Mouse (Mus musculus) naive thymus-derived CD4-positive, alpha-beta T cell, adult 2 months (primary cell): ENCODE measurements around the gene Cracr2b.

ENCODE experiments used
- DNase-seq: peaks from one replicate; pipeline ENCODE4 v3.0.0-alpha.2; 2011; ENCODE audit warnings: low read depth

Gene Cracr2b

DNA sequence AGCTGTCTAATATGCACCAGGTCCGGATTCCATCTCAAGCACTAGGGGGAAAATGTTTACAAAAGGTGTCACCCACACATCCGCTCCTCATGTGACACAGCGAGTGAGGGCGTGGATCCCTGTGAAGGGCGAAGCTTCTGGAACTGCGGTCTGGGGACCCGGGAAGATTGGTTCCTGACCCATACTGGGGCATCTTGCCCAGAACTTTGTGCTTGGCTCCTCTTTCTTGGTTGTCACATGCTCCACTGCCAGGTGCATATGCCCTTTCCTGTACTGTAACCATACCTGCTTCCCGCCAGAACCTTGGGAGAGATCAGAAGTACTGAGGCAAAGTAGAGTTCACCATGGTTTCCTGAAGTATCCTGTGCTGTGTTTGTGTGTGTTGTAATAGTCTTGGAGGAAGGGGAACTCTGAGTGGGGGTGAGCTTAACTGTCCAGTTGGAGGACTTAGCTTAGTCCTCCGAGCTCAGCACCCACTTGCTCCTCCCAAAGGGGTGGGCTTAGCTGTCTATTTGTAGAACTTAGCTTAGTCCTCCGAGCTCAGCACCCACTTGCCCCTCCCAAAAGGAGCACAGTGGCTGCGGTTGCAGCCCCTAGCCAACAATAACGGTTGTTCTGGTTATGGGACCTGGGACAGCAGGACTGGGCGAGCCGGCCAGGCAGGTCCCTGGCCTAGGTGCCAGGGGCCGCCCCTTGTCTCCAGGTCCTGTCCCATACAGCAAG is at the start of gene Cracr2b:
Gene Cracr2b, plus strand, starts transcription at position 704 of the 723 bp plus-strand sequence.
- DNase-seq, result no peak

DNA sequence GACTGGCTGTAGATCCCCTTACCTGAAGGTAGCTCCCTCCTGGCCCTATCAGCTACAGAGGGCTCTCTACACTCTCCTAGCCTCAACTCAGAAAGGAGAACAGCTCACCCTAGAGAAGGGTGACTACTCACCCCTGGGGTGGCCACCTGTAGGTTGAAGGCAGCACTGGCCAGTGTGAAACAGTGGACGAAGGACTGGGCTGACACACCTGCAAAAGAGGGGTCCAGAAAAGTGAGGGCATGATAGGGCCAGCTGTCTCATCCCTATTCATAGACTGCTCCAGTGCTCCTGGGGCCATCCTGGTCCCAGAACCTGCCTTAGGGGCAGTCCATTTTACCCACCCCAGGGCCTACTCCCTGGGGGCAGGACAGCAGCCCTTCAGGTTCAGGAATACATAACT is 49.2 kb upstream of the Cracr2b start:
- no peak for DNase-seq

DNA sequence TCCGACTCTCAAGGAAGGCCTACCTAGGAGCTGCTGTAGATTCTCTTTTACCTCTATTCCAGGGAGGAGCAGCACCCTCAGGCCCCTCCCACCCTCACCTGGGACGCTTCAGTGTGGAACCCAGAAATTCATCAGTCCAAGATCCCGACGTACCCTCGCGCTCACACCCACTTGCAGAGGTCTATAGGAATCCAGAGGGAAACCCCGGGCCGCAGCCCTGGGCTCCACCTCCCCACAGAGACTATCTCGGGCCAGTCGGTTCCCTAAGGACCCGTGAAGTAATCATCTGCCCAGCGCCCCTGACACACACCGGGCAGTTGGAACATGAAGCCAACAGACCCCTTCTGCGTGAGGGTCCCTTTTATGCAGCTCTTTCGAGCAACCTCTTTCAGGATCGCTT is 47.6 kb upstream of the Cracr2b start:
- no peak for DNase-seq

DNA sequence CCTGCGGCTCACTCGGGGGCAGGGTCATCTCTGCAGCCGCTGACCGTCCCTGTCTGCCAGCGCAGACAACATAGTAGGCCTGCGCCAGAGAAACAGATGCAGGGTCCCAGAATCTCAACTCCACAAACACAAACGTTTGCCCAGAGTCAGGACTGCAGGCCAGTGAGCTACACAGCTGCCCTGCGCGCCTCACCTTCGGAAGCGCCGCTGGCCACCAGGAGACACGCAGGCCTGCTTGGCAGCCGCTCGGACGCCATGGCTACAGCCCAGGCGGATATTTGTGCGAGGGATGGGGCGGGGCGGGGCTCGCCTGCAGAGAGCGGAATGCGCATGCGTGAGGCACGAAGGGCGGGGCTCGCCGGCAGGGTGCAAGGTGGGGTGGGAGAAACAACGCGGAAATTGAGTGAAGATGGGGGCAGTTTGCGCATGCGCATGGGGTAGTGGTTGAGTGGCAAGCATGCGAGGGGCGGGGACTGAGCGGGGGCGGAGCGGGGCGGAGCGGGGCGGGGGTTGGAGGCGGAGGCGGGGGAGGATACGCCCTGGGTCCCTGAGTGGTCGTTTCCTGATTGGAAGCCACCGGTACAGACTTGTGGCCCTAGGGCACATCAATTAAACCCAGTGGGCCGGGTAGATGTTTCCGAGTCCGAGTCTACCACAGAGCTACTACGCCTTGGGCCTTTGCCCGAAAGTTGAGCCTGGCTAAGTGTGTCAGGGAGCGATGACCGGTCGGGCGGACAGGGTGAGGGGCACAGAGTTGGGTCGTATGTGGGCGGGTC is 46.9 kb upstream of the Cracr2b start, which contains the start of gene Gatd1:
Gene Gatd1, minus strand, starts transcription at position 328 of the 776 bp plus-strand sequence.
- DNase-seq, result peak; percentile 100

DNA sequence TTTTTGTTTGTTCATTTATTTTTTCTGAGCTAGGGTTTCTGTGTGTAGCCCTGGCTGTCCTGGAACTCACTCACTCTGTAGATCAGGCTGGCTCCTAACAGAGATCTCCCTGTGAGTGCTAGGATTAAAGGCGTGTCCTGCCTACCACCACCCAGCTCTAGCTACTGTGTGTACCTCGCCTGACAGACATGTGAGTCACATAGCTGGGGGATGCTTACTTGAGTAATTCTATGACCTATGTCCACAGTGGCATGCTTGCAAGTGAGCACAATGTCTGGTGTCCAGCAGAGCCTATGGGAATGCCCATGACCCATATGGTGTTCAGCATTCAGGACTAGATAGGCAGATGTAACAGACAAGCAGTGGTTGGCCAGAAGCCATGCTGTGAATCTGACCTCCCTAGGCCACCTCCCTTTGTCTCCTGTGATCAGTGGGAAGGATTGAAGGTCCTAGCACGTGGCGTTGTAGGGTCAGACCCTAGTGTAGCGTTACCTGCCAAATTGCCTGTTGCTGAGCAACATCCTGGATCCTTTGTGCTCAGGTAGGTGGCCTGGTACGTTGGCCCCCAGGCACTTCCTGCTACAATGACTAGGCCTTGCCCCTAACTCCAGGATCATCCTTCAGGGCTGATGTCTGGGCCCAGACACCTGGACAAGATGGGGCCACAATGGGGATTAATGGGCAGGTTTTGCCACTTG is 44.6 kb upstream of the Cracr2b start:
- DNase-seq, result no peak

DNA sequence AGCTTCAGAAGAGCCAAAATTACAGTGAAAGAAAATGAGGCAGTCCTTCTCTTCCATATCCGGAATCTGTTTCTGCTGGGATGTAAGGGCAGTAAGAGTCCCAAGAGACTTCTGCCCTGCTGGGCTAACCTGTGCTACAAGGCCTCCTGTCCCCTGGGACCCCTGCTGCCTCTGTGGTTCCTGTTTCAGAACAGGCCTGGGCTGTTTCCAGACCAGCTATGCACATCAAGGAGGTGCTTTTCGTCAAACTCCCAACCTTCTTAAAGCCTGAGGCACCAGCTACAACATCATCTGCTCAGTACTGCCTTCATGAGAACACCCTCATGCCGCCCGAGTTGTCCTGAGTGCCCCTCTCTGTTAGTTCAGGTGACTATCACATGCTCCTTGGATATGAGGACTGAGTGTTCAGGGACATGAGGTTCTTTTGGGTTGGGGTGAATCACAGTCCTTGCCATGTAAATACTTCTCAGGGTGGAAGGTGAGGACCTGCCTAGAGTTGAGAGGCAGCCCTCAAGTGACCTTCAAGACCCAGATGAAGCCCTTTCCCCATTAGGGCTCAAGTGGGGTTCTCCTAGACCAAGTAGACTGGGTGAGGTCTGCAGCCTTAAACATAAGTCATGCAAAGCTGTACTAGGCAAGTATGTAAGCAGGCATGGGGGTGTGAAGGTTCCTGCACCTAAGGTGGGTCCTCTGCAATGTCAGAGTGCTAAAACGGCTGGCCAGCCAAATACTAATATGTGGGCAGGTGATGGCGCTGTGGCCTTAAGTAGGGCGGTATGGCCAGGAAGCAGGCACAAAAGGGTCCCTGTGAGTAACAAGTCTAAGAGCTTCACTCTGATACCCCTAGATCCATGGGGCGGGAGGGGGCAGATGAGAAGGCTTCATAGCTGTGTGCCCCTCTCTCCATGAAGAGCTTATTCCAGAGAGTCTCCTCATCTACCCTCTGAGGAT is 42.9 kb upstream of the Cracr2b start:
- DNase-seq, result no peak

DNA sequence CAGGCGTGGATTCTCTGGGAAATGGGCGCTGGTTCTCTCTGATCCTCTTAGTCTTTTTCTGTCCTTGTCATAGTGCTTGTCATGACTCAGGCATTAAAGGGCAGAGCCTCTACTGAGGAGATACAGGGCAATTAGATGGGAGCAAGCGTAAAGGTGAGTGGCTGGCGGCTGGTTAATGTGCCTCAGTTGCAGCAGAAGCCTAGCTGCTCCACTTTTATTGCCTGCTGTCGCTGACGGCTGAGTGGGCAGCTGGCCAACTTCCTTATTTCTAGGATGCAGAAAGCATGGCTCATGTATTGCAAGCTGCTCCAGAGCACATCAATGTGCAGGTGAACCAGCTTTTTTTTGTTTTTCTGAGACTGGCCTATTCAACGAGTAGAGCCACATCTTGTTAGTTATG is 41.9 kb upstream of the Cracr2b start:
- no peak for DNase-seq

DNA sequence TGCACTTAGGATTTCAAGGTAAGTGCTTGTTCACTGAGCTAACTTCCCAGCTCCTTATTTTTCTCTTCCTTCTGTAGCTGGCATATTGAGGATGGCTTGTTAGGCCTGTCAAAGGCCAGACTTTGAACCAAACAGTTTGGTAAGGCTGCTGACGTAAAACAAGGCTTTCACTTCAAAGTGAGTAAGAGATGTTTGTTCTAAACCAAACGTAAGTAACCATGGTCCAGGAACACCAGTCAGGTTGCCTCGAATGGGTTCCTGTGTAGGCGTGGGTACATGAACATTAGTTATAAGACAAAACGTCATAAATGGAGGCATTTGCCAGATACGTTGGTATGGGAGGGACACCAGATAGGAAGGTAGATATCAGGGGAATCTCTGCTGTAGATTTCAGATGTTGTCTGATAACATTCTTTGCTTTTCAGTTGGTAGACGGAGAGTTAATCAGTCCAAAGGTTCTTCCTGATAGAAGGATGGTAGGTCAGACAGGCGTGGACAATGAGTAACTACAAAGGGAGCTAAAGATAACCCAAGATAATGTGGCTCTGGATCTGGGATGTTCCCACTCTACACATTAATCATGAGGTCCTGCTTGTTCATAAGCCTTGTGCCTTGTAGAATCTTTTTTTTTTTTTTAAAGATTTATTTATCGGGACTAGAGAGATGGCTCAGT is 40.7 kb upstream of the Cracr2b start:
- no peak for DNase-seq

DNA sequence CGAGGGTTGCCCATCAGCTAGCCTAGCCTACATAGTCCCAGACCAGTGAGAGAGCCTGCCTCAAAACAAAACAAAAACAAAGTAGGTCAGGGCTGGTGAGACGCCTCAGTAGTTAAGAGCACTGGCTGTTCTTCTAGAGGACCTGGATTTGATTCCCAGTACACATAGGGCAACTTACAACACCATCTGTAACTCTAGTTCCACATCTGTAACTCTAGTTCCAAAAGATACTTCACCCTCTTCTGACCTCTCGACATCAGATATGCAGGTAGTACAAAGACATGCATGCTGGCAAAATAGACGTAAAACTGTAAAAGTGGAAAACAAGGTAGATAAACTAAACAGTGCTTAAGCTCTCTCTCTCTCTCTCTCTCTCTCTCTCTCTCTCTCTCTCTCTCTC is 37.1 kb upstream of the Cracr2b start:
- DNase-seq, result no peak

DNA sequence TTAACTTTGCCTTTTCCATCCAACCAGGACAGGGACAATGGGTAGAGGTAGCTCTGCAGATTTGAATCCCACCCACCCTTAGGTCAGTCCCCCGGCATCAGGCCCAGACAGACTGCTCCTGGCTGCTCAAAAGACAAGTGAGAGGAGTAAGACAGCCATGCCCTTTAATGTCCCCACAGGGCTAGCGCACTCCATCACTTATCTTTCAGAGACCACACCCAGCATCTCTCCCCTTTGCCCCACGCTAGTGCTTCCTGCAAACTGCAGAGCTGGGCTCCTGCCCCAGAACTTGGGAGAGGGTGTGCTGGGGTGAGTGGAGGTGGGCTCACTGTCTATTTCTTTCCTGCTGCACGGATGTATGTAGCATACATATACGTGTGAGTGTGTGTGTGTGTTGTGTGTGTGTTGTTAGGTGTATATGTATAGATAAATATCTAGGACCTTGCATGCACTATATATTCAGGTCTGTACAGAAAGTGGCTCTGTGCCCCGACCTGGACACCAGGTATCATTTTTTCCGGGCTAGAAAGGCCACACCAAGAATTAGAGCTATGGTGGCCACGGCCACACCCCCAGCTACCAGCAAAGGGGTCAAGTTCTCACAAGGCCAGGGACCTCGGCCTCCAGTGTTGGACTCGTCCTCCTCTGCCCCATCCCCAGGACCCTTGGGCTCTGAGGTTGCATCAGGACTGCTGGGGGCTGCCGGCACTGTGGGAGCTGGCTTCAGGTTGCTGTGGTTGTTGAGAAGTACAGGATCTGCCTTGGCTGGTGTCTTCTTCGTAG is 33.8 kb upstream of the Cracr2b start:
- DNase-seq, result no peak

DNA sequence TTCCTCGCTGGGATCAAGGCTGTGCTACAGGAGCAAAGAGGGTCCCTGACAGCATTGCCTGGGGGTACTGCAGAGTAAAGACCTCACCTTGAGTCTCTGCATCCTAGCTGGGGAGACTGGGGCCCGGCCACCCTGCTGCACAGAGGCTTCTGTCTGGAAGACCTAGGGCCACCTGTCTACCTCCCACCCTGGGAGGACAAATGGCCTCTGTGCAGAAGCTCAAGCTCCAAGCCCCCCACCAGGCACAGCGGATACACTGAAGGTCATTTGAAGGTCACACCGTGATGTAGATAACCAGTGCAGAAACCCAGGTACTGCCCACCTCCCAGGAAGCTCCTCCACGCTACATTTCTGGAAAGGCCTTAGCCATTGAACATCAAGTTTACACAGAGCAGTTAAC is 32.2 kb upstream of the Cracr2b start:
- DNase-seq, result no peak

DNA sequence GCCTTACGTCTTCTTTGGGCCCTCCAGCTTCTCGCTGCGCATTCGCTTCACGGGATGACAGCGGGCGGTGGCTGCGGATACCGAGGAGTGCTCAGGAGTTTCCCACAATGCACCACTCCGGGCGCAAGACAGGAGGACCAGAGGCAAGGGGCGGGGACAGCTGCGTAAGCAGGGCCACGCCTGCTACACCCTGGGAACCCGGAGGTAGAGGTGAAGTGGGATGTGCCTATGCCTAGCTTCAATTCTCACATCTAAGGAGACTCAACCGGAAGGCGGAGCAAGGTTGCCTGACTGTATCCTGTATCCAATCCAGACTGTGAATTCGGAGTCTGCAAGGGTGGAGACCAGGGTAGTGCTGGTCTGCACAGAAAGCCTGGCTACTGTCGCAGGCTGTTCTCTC is 31.6 kb upstream of the Cracr2b start, which contains the start of gene Cend1:
Gene Cend1, minus strand, starts transcription at position 182 of the 400 bp plus-strand sequence.
- DNase-seq, result no peak

DNA sequence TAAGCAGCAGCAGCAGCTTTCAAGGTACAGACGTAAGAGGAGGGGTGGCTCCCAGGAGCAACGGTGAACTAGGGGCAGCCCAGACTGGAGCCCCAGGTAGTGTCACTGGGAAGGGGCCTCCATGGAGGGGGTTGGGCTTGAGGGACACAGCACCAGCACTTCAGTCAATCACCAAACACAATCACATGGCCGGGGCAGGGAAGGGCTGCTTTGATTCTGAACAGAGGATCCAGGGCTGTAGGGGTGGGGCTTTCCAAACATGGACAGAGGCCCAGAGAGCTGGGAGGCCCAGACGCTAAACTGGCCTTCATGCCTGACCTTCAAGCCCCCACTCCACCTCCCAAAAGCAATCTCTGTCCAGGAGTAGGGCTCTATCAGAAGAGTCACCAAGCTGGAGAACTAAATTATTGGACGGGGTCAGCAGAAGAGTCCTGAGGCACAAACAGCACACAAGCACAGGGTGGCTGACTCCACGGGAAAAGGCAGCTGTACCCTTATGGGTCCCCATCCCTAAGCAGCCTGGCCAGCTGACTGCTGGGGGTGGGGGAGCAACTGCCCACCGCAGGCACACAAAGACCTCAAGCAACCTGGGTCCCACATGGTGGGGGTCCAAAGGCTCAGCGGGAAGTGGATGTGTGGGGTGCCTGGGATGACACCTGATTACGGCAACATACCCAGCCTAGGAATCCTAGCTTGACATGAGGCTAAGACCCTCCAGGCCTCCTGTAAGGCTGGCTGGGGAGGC is 30.9 kb upstream of the Cracr2b start:
- no peak for DNase-seq

DNA sequence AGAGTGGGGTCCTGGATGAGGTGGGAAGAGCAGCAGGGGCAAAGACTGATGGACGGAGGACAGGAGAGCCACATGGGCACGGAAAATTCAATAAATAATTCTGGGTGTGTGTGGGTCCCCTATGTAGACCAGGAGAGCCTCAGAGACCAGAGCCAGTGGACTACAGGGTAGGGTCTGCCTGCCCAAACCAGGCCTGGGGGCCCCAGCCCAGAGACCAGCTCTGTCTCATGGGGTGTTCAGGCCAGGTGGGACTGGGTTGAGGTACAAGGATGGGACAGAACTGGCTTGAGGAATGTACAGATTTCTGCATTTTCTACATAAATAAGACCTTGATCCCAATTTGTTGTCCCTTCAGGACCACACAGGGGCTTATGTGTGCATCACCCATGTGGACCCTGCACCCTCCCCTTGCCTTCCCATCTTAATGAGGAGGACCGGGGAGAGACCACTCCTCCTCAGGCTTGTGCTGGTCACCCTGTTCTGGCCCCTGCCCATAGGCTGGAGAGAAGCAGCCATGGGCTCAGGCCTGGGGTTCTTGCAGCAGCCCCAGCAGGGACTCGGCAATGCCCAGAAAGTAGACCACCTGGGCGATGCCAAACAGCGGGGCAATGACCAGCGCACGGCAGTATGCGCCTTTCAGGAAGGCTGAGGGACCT is 30.2 kb upstream of the Cracr2b start:
- DNase-seq, result no peak

DNA sequence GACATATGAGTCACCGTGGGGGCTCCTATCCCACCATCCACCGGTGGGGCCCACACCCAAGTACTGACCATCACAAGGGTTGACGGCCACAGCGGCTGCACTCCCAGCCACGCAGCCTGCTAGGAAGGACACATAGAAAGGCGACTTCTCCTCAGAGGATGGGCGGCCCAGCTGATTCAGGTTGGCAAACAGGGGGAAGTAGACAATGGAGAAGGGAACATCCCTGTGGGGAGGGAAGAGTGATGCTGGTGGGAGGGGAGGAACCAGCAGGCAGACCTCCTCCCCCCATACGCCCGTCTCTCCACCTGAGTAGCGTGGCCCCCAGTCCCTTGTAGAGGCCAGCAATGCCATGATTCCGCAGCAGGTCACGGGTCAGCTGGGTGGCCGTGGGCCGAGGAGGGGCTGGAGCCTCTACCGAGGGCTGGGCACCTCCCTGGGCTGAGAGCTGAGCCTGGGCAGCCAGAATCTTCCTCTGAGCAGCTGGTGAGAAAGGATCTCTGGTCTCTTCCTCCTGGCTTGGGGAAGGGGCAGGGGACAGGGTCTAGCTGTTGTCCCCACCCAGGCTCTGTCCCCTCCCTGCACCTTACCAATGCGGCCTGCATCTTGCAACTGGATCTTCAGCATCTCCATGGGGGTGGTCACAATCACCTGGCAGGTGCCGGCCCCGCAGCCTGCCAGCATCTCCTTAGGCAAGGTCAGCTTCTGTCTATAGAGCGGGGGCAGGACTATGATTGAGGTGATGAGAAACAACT is 29.3 kb upstream of the Cracr2b start:
- no peak for DNase-seq

DNA sequence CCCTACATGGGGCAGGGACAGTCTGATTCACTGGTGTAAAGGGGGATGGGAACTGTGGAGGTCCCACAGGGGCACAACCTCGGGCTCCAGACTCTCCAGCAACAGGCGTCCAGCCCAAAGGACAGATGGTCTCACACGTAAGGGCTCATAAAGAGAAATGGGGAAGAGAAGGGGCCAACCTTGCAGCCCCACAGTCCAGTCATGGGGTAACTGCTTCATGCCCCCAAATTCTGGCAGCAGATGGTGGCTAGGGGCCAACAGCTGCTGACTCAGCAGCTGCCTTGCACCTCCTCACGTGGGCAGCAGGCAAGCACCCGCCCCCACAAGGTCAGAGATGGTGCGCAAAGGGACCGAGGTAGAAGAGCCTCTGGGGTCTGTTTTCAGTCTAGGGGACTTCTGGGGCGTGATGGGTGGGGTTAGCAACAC is 28.7 kb upstream of the Cracr2b start:
- DNase-seq, result no peak

DNA sequence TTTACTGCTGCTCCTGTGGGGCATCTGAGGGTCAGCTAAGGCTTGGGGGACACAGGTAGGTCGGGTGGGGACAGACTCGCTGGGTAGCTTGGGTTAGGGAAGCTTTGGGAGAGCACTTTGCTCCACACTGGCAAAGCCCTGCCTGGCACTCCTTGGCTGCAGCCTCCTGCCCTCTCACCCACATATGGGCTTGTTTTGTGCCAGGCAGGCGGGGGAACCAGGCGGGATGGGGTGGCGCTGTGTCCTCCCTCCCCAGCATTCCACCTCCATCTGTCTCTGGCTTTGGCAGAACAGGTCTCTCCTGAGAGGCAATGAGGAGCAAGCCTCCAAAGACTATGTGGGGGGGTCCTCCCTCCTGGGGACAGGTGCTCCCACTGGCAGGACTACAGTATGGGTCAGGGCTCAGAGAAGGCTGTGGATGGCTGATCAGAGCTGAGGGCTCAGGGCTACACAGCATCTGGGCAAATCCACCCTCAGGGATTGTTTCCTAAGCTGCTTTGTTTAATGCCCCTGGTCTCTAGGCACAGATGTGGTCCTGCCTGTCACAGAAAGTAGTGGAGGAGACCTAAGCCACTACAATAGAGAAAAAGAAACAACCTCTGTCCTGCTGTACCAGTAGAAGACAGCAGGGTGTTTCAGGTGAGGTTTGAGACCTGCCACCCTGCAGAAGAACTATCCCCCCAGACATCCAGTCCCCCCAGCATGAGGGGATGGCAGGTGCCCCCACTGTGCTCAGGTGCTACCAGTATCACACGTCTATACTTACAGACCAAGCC is 28.0 kb upstream of the Cracr2b start:
- no peak for DNase-seq
